Mouse (Mus musculus): ENCODE results near the gene Commd8. TPM values are rescaled to one million over a fixed set of nuclear protein-coding genes. Genes with fewer than 3 reads are reported as not detected.
"Not testable (repeated sequence)": the region's sequence is repeated elsewhere in the genome, so short reads cannot be mapped to it uniquely, and the experiment has no call there.

Commd8 gene
- polyA plus RNA-seq, 2 experiments from 2014 or later, result 160 to 172 TPM

DNA sequence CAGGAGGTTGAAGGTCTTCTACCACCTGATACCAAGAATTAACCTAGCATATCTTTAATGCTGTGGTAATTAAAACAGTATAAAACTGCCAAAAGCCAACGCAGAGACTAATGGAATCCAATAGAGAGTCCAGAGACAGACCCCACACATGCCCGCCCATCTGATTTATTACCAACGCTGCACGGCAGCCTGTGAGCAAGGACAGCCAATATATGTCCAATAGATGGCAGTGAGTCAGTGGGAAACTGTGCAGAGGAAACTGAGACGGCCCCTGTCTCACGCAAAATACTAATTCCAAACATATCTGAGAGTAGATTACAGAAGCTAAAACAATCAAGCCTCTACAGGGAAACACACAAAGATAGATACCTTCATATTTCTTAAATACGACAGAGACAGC, 3.6 kb downstream of the Commd8 start:
- ATAC-seq, result no peak

DNA sequence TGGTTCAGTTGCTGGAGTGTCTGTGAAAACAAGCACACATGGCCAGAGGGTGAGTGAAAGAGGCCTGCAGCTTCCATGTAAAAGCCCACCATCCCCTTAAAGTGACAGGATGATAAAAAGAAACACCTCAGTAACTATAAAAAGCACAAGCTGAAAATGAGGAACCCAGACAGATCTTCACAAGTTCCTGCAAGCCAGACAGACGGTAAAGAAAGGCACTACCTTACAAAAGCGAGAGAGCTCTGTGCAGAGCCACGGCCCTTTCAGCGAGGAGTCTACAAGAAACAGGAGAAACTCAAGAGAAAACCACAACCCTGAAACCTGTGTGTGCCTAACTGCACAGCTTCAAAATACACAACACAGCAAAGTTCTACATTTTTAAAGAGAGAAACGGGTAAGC, 5.1 kb downstream of the Commd8 start:
- ATAC-seq, result no peak

DNA sequence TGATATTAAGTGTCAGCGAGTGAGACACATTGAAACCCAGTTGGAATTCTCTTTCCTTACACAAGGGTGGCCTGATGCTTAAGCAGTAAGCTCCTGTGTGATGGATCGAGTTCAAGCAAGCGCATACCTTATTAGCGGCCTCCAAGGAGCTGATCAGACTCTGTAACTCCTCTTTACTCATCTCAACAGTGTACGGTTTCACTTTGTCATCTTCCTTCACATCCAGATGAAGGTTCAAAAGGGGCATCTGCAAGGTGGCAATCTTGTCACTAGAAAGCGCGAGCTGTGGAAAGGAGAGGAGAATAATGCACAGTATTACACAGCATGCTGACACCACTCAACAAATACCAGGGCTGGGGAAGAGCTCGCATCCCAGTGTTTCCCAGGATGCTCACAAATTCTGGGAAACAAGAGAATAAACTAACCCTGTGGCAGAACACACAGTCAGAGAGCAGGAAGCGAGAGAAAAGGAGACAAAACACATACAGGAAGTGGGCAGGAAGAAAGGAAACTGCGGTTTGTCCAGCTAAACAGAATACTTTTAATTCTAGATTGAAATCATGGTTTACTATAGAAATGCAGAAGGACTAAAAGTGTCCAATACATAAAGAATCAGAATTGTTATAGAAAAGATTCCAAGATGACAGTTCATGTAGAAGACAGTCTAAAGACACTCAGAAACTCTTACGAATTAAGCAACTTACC, 7.1 kb downstream of the Commd8 start:
- peak; percentile 81 for ATAC-seq

DNA sequence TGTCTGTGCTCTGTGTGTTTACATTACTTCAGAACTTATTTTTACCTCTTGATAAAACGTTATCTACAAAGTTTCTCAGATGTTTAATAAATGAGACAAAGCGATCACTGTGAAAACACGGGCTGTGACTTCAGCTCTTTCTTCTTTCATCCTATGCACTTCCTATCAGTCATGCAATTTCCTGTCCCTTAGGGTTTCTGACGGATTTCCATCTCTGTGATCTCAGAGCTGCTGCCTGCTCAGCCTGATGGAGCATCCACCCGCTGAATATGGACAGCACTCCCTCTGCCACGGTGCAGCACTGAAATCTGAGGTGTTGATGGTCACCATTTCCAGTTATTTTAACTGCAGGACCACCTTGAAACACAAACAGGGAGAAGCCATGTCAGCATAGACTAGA, 8.5 kb downstream of the Commd8 start:
- peak; percentile 59 for ATAC-seq

DNA sequence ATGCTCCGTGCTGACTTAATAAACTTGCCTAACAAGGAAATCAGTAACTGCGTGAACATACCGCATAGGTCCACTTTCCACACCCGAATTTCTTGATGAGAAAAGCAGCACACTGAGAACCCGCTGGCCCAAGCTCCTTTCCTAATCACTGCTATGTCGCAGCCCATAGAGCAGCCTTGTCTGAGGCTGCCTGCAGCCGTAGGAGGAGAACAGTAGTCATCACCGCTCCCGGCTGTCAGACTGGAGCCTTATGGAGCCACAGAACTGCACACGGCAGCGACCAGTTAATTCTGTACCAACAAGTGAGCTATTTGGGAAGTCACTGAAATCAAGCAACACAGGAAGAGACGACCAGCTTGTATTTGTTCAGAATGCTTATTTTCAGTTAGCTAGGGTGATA, 9.3 kb downstream of the Commd8 start:
- ATAC-seq, result no peak

GRCm38 (mm10) chr5:72156598-72156997, 11.4 kb downstream of the Commd8 start:
- ATAC-seq, result no peak

DNA sequence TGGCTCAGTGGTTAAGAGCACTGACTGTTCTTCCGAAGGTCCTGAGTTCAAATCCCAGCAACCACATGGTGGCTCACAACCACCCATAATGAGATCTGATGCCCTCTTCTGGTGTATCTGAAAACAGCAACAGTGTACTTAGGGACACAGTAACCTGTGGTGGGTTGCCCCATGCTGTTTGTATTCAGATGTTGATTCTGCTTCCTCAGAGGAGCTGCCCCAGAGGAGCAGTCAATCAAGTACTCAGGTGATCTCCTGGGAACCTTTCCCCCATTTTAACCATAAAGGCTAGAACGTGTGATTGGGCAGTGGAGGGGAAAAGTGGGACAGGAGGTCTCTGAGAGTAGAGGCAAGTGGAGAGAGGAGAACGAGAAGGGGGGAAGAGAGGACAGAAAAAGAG, 12.3 kb downstream of the Commd8 start:
- not testable (repeated sequence) for ATAC-seq

DNA sequence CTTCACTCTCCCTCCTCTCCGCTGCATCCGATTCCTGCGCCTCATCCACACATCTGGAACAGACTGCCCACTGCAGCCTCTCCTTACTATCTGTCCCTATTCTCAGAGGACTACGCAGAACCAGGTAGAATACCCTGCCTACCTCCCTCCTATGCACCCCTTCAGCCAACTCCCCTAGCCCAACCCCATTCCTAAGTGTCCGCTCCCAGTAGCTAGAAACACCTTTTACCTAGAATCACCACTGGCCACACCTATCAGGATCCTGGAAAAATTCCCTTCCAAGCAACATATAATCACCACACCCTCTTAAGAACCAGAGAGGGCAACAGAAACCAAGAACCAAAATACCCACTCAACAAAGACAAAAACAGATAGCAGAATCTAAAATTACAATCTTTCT, 17.1 kb downstream of the Commd8 start:
- no peak for ATAC-seq

DNA sequence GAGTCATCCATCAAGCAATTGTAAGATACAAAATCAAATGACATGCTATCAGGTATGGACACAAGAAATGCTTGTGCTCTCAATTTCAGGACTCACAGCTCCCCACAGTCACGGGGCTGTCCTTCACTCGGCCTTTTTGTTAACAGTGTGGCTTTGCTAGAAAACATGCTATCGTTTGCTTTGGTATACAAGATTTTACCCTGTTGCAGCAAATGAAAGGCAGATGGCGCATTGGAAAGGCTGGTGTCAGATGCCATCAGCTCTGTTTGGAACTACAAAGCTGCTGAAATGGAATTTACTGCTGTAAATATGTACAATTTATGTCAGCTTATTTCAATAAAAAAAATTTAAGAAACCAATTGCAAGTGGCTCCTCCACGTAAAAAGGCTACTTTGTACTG, 19.3 kb downstream of the Commd8 start:
- no peak for ATAC-seq

DNA sequence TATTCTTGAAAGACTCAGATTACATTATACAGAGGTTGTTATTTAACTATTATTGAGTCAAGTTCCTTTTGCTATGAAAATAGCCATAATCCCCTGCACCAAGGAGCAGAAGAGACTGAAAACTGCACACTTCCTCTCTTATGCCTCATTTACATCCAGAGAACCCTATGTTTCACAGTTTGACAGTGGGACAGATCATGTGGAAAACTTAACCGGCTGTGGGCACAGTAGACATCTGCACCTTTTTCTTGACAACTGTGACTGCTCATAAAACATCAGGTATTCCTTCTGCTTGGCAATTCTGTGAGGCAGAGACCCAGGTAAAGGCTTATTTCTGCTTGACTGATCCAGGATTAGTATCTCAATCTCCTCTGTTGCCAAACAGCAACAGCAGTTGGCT, 28.4 kb downstream of the Commd8 start:
- no peak for ATAC-seq

DNA sequence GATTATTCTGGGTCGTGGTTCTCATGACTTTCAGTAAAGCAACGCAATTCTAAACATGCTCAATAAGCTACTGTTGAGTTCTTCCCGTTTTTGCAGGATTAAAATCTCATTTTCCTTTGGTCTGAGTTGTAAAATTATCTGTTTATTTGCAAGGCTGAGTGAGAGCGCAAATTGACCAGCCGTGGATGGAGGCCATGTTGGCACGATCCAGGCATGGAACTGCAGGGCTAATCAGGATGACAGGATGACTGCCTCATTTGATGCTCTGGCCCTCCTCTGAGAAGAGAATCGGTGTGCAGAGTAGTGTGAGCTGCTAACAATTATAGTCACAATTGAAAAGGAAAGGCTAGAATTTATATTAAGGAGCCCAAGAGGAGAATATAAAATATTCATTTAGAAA, 29.7 kb downstream of the Commd8 start:
- ATAC-seq, result no peak

DNA sequence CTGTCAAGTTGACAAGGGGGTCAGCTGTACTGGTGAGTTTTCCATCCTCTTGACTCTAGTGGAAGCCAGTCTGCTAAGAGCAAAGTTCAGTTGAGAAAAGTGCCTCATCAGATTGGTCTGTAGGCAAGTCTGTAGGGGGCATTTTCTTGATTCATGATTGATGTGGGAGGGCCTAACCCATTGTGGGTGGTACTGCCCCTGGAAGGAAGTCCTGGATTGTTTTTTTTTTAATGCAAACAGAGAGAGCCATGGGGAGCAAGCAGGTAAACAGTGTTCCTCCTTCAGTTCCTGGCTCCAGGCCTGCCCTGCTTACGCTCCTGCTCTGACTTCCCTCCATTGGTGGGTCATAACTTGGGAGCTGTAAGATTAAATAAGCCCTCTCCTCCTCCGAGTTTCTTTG, 34.1 kb downstream of the Commd8 start:
- no peak for ATAC-seq

DNA sequence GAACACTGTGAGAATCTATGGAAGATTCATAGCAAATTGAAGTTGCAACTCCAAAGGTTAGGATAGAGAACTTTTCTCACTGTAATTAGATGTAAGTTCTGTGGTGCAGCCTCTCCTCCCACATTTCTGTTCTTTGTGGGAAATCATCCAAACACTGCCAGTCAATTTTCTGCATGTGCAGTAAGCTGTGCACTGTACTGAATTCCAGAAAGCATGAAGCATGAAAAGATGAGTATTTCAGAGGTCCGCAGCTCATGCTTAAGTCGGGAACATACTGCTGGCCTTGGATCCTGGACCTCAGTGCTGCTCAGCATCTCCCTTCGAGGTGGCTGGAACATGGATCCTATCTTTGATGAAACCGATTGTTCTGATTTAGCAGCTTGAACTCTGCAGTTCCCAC, 41.3 kb downstream of the Commd8 start:
- no peak for ATAC-seq

DNA sequence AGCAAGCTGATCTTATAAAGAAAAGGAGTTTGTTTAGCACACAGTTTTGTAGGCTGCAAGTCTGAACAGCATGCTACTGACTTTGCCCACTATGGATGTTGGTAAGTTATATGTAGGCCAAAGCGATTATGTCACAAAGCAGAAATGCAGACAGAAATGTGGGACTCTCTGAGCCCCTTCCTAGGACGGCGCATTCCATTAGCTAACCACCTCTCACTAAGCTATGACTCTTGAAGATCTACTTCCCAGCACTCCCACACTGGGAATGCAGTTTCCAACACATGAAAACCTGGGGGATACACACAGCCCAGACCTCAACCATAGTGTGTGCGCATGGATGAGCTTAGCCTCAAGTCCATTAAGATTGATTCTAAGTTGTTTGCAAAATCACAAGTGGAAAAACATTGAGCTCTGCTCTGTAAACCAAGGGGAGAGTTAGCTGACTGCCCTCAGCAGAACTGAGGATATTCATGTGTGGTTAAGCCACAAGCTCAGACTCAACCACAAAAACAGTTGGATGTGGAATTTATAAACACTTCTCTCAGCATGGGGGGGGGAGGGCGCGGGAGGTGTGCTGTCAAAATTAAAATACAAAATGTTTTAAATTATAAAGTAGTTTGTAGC, 45.5 kb downstream of the Commd8 start:
- no peak for ATAC-seq

All from CD4-positive, CD25-positive, alpha-beta regulatory T cell, adult 4 months (primary cell).